Mouse (Mus musculus) E14TG2a.4 (cell line): ENCODE results near the gene Tmem204.

Experiments used
- CTCF ChIP-seq: conservative IDR thresholded peaks from 2 replicates; pipeline ENCODE4 v1.5.1; 2014; ENCODE audit warnings: low read length
- NANOG ChIP-seq: IDR thresholded peaks from 2 replicates; pipeline ENCODE4 v1.6.1; 2014; ENCODE audit warnings: borderline replicate concordance, low read length, mixed read lengths
- POU5F1 ChIP-seq: IDR thresholded peaks from 2 replicates; pipeline ENCODE4 v1.6.1; 2014; ENCODE audit warnings: low read length, borderline replicate concordance

GRCm38 (mm10) chr17:25110590-25110989 lies 27.2 kb upstream of the Tmem204 start:
- no peak for TF ChIP-seq CTCF
- TF ChIP-seq NANOG, result no peak
- no peak for TF ChIP-seq POU5F1
